Mouse (Mus musculus) effector memory CD4-positive, alpha-beta T cell, adult 7 months (primary cell): ENCODE measurements around the gene Efcab3. TPM values are rescaled to one million over a fixed set of nuclear protein-coding genes. Genes with fewer than 3 reads are reported as not detected.

Experiments
- polyA plus RNA-seq: library from polyadenylated mRNA; unstranded; fragments of 100-300 nt; shearing (Covaris generic); gene quantifications from one replicate; pipeline ENCODE4 v1.2.1, GENCODE M21; 2017

Gene Efcab3
- 0.35 TPM for polyA plus RNA-seq

GRCm38 (mm10) chr11:105063292-105063691, at the start of gene Efcab3:
Efcab3 (plus strand) TSS chr11:105063592.

GRCm38 (mm10) chr11:105125735-105126519, 62.5 kb downstream of the Efcab3 start, which contains the start of gene Mettl2:
Mettl2 (plus strand) TSS chr11:105126425.

GRCm38 (mm10) chr11:105146593-105146992, 83.2 kb downstream of the Efcab3 start, which contains the start of gene Gm10842:
Gm10842 (plus strand) TSS chr11:105146893.

Other genes with a start within 250 kb of the Efcab3 start
- 17.4 TPM for gene Mettl2, start 62.8 kb downstream of the Efcab3 start, polyA plus RNA-seq
- gene Gm10842, start 83.3 kb downstream of the Efcab3 start, polyA plus RNA-seq = not detected
- 24.1 TPM for gene Tlk2, start 115.2 kb downstream of the Efcab3 start, polyA plus RNA-seq
- gene Mrc2, start 229.1 kb downstream of the Efcab3 start, polyA plus RNA-seq = not detected